Mouse (Mus musculus): Measurements from ENCODE around the gene March6. TPM values are rescaled to one million over a fixed set of nuclear protein-coding genes. Genes with fewer than 3 reads are reported as not detected.
A peak's percentile ranks its signal among the peaks of the same experiment; 100 is the strongest.

The March6 gene
- polyA plus RNA-seq, 1 experiment, result 95.9 TPM

DNA sequence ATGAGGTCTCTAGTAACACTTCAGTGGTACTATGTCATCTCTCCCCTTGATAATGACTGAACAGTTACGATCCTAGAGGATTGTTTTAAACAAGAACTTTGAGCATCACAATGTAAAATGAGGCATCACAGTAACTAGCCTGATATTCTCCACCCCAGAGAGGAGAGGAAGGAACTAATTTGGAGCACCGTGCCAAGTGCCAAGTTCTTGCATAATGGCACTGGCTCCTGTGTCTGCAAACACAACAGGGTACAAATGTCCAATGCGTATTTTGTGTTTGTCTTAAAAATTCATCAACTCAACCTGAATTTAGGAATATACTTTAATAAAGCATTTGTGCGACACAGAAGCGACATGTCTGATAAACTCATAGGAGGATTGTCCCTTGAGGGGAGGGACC, 74.5 kb downstream of the March6 start:
- no peak for DNase-seq (ENCODE audit: extremely low spot score in 1 of 2, low spot score in 1 of 2)

DNA sequence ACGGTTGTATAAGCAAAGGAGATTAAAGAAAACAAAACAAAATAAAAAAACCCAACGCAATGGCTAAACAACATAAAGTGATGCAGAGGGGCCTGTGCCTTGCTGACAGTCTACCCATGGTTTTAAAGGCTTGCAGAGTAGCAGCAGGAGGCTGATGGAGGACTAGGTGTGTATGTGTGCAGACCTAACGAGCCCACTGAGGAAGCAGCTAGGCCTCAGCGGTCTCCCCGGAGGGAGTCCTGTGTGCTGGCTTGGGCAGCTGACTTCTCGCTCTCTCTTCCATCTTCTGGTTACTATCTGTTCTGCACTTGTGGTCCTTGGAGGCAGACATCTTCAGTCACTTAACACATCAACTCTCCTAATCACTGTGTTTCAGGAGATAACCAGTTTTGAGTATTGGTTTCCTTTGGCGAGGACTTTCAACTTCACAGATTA, 76.0 kb downstream of the March6 start:
- no peak for DNase-seq (ENCODE audit: extremely low spot score in 1 of 2, low spot score in 1 of 2)

DNA sequence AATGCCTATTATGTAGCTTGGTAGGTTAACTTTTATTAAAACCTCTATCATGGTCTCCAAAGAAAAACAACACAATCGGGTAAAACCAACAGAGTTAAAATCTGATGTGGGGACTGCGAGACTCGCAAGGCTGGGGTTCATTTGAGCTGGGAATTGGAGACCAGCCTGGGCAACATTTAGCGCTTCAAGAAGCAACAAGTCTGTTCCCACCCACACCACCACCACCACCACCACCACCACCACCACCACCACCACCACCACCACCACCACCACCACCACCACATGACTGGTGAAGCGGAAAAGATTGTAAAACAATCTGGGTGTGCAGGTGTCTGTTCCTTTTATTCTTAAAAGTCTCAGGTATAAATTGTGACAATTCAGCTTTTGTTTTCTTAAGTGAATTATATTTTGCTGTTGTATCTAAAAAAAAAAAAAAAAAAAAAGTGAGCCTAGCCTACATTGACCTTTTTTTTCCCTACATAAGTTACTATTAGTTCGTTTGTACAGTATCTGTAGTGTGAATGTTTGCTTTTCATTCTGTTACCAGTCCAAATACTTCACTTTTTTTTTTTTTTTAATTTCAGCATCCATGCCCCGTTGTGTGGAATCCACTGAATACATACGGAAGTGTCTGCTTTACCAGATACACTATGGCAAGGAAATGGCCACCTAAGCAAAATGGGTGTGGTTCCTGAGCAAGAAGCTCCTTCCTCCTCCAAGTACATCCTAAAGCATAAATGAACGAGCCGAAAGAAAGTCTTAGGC, 76.6 kb downstream of the March6 start:
- DNase-seq (ENCODE audit: extremely low spot score in 1 of 2, low spot score in 1 of 2), result no peak

DNA sequence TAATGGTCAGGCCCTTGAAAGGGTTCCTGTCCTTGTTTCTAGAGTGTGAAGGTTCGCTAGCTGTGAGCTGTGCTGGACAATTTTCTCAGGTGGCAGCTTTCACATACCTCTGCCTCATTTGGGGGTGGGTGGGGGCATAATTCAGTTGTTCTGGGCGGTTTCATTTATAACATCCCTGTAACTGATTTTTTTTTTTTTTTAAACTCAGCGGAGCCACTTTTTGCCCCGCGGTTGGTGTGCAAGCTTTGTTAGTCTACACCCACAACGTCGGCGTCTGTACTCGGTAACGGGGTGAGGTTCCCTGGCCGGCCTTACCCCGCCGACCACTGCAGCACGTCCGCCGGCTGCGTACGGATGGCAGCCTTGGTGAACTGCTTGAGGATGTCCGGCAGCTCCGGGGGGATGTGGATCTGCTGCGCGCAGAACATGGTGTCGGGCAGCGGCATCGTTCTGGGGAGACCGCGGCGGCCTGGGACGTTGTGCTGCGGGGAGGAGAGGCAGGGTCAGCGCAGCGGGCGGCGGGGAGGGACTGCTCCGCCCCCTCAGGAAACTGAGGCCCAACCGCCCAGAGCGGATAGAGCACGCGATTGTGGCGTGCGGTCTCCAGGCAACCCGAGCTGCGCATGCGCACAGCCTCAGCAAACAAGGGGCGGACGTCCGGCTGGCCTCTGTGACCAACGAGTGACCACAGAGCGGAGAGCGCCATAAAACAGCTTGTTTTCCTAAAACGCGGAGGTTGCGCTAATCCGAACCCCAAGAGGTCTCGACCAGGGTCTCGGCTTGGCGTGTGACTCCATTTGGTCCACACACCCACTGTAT, 77.5 kb downstream of the March6 start, which contains the start of gene Ropn1l:
Gene Ropn1l, minus strand, starts transcription at position 640 of the 819 bp plus-strand sequence.
- DNase-seq (ENCODE audit: extremely low spot score in 1 of 2, low spot score in 1 of 2), result peak; percentile 73 to 91

DNA sequence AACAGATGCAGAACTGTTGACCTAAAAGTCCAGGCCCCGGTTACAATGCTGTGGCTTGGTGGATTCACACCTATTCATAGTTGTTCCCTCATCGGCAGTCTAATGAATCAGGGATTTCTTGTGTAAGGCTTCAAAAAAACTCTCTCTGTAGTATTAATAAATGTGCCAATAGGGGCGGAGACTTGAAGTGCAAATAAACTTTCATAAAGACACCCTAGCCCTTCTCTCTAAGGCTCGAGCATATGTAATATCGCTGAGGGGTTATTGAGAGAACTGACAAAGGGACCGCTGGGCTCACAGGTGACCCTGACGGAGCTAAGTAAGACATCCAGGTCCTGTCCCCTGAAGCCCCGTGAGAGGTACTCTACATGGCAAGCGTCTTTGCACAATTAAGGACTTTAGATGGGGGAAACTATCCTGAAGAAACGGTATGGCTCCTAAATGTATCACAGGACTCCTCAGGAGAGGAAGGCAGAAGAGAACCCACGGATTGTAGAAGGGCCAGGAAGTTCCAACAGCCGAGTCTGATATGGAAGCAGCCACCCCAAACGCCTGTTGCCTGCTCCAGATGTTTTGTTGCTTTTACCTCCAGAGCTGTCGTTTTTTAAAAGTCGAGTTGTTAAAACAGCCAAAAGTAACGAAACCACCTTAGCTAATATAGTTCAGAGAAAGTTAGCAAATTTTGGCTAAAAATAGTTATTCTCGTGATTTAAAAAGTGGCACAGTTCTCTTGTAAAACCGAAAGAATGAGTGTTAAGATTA, 78.3 kb downstream of the March6 start:
- no peak for DNase-seq (ENCODE audit: extremely low spot score in 1 of 2, low spot score in 1 of 2)

DNA sequence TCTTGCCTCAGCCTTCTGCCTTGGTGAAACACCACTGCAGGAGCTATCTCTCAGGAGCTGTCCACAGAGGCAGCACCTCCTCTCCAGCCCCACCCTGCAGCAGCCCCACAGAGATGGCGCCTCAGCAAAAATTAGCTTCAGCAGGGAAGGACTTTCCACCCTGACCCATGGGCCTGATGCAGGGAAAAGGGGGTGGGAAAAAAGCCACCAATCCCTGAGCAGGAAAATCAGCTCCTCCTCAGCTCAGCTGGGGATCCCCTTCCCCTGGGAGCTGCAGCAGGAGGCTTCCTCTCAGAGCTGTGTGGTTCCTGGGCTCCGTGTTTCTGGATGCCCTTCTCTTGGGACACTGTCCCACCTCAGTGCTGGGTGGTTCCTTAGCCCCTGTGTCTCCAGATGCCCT, 81.1 kb downstream of the March6 start:
- no peak for DNase-seq (ENCODE audit: extremely low spot score in 1 of 2, low spot score in 1 of 2)

DNA sequence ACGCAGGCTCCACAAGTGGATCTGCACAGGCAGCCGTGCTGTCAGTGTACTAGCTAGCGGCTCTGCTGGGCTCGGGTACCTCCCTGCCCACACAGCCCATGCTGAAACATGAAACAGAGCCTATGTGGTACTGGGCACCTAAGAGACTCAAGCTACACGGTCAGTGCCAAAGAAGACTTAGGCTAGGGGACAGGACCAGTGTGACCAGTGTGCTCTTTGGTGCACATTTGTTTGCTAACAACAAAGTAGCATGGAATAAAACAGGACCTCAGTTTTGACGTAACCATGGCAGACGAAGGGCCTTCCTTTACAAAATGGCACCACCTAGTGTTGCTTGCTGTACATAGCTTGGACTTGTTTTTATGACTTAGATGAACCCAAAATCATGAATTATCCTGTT, 83.7 kb downstream of the March6 start:
- DNase-seq (ENCODE audit: extremely low spot score in 1 of 2, low spot score in 1 of 2), result peak; percentile 49 to 86

DNA sequence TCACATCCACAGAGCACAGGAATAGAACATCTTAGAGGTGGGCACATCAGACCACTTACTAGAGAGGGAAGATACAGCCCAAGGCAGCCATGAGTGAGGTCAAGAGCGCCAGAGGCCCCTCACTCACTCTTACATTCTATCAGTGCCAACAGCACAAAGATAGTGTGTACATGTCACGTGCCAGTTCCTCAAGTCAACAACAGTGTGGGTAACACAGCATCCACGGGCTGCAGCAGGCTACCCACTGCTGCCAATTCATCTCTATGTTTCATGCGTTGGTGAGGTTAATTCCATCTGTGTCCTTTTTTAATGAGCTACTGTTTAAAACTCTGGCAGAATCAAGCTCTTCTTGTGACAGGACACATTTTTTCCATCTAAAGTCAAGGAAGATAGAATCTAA, 88.2 kb downstream of the March6 start:
- no peak for DNase-seq (ENCODE audit: extremely low spot score in 1 of 2, low spot score in 1 of 2)

DNA sequence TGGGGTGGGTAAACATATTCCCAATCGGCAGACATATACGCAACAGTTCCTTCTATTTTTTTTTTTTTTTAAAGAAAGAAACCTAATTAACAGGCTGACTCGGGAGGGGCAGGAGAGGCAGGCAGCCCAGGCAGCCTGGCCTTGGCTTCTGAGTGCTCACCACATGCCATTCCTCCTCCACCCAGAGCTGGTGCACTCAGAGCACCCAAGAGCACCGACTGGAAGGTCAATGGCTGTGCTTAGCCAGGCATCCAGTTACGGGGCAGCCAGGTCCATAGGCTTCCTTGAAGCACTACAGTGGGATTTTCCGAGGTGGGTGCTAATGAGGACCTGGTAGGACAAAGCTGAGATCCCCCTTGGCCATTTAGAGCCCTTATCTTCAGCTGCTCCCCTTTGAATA, 88.9 kb downstream of the March6 start:
- DNase-seq (ENCODE audit: extremely low spot score in 1 of 2, low spot score in 1 of 2), result no peak

DNA sequence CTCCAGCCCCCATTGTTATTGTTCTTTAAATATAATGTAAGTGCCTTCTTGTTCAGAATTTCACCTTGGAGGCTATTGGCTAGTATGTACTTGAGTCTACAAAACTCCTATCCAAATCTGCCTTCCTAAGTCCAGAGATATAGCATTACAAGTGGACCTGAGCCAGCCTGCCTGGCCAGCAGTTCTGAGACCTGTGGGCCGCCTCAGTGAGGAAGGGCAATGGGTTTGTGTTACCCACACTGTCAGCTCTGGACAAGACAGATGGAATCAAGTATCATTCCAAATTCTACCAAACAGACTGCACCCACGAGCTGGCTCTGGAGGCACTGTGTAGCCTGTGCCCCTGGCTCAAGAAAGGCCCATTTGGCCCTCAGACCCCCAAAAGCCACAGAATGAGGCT, 94.0 kb downstream of the March6 start:
- no peak for DNase-seq (ENCODE audit: extremely low spot score in 1 of 2, low spot score in 1 of 2)

DNA sequence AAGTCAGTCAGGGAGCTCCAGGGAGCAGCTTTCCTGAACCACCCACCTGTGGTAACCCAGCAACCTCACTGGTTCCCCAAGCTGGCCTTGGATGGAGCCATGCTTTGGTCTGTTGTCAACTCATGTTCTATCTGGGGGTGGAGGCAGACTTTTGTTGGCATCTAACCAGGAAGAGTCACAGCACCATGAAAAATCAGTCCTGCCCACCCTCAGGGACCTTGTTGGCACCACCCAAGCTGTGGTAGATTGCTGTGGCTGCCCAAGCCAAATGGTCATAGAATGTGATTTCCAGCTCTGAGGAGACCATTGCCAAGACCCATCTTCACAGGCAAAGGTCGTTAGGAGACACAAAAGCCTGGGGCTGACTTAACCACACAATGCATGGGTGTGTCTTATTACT, 94.8 kb downstream of the March6 start:
- DNase-seq (ENCODE audit: extremely low spot score in 1 of 2, low spot score in 1 of 2), result no peak

DNA sequence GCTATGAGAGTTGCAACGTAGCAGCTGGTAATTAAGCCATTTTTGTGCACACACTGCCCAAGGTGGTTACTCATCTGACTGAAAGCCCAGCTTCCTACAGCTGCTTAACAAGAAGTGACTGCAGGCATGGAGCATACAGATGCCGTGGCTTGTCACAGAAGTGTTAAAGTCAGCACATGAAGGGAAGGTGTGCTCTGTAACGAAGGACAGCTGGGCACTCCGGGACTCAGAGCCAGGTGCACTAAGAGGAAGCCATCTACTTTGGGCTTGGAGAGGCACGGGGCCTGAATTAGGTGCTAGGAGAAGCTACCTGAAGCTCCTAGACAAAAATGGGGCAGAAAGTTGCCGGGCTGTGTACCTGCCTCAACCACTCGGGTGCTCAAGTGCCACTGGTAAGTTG, 97.1 kb downstream of the March6 start:
- DNase-seq (ENCODE audit: extremely low spot score in 1 of 2, low spot score in 1 of 2), result no peak

DNA sequence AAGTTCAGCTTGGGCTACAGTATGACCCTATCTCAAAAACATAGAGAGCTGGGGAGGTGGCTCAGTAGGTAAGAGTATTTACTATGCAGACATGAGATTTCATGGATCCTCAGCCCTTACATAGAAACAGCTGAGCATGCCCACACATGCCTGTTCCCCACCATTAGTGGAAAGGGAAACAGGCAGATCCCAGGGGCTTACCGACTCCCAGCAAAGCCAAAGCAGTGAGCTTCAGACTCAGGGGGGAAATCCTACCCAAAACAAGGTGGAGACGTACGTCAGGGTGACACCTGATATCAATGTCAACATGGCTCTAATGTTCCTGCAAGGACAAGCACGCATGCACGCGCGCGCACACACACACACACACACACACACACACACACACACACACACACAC, 99.0 kb downstream of the March6 start:
- no peak for DNase-seq (ENCODE audit: extremely low spot score in 1 of 2, low spot score in 1 of 2)

DNA sequence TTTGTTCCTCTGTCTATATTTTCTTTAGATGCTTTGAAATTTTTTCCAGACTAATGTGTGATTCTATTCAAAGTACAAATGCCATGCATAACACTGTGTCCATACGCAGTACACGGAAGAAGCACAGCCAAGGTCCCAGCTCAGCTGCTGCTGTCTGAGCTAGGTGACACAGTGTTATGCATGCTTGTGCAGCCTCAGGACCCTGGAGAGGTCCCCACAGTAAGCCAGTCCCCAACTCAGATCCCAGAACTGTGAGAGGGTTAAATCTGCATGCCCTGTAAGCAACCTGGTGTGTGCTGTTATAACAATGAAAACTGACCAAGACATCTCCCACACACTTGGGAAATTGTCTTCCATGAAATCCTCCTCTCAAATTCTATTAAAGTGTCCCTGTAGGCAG, 100.8 kb downstream of the March6 start:
- DNase-seq (ENCODE audit: extremely low spot score in 1 of 2, low spot score in 1 of 2), result no peak

DNA sequence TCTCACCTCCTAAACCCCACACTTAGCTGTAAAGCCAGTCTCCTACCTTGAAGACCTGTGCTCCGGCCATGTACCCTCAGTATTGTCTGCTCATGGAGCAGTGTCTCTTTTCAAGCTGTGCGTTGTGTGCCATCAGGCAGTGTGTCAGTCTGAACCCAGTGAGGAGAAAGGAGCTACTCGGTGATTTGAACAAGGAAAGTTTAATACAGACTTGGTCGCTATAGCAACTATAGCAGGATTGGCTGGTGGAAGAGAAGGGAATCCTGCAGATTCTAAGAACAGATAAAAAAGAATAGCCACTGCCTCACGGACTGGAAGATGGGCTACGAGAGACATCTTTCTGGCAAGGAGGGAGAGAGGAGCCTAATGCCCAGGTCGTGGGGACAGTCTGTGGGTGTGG, 101.4 kb downstream of the March6 start:
- no peak for DNase-seq (ENCODE audit: extremely low spot score in 1 of 2, low spot score in 1 of 2)

DNA sequence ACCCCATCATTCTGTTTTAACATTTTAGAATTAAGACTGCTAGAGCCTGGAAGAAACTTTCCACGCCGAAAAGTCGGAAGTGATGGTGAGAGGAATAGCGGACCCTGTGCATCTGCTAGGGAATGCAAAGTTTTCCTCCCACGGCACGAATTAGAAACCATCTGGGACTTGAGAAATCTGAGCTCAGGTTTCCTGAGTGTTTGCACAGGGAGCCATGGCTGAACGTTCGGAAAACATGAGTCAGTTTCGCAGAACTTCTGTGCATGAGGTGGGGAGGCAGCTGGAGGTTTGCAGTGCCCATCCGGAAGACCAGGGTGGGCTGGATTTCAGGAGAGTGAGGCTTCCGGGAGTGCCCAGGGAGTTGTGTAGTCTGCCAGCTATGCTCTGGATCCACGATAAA, 102.3 kb downstream of the March6 start:
- peak; percentile 80 to 89 for DNase-seq (ENCODE audit: extremely low spot score in 1 of 2, low spot score in 1 of 2)

DNA sequence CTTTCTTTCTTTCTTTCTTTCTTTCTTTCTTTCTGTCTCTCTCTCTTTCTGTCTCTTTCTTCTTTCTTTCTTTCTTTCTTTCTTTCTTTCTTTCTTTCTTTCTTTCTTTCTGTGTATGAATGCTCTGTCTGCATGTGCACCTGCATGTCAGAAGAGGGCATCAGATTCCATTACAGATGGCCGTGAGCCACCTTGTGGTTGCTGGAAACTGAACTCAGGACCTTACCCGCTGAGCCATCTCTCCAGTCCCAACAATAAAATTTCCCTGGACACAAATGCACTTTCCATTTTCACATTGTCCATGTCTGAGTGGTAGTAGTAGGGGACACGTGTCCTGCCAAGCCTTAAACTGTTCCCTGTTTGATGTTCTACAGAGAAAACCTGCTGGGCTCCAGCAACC, 103.5 kb downstream of the March6 start:
- DNase-seq (ENCODE audit: extremely low spot score in 1 of 2, low spot score in 1 of 2), result no peak

DNA sequence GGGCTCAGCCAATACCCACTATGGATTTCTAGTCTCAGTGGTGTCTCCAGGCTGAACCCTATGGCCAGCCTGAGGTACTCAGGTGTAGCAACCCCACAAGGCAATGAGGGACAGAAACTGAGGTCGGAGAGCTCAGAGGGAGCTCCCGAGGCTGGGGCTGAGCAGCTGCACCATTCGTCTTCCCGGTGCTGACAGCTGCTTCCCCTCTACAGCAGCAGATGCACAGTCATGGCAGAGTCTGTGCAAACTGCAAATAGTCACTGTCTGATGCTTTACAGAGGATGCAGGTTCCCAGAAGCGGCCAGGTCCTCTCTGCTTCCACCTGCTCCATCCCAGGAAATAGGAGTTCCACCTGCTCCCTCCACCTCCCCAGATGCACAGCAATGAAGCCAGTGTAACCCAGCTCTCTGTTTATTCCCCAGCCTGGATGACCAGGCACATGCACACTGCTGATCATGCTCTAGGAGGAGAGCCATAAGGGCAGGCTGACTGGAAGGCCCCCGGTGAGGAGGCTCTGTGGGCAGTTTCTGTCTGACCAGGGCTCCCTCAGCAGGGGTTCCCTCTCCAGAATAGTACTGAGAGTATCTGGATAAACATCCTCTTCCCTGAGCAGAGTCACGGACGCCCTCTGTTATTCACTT, 104.7 kb downstream of the March6 start:
- no peak for DNase-seq (ENCODE audit: extremely low spot score in 1 of 2, low spot score in 1 of 2)

DNA sequence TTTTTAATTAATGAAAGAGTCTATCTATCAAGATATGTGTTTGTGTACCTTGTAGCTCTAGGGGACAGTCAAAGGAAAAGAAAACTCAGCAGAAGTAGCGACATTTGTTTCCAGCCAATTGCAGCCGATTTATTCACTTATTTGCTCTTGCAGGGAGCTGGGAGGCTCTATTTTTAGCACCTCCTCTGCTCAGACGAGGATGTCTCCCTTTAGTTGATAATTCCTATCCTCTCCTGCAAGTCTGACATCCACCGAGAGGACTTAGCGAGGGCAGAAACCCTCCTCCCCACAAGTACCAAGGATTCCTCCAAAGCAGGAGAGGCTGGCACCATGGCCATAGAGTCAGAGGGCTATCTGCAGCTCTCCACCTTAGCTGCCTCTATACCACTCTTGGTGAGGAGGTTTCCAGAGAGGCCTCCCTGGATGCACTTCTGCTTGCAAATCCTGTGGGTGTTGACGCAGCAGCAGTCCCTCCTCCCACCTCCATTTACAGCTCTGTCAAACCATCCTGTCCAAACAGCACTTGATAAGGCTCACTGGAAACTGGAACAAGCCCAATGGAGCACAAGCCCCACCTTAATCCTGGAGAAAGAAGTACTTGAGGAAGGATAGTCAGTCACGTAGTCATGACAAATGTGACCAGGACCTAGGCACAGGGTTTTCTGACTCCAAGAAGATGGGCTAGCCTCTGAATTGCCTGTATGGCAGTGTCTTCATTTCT, 108.0 kb downstream of the March6 start:
- DNase-seq (ENCODE audit: extremely low spot score in 1 of 2, low spot score in 1 of 2), result no peak

DNA sequence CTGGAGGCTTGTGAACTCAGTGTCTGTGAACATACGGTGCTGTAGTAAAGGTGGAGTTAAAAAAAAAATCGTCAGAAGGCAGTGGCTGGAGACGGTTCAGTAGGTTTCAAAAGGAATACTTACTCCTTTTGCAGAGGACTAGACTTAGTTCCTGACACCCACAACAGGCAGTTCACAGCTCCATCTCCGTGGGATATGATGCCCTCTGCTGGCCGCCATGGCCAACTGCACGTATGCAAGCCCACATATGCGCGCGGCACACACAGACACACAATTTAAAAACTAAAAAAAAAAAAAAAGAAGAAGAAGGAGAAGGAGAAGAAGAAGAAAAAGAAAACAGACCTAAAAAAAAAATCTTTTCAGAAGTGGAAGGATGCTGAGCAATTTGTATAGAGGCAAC, 111.8 kb downstream of the March6 start:
- DNase-seq (ENCODE audit: extremely low spot score in 1 of 2, low spot score in 1 of 2), result no peak

Data from frontal cortex, adult 2 months (tissue).